Mouse (Mus musculus): ENCODE measurements around the gene Srgn. TPM values are rescaled to one million over a fixed set of nuclear protein-coding genes. Genes with fewer than 3 reads are reported as not detected.

The Srgn gene
- polyA plus RNA-seq, 1 experiment from 2014 or later, result 4.3 TPM

DNA sequence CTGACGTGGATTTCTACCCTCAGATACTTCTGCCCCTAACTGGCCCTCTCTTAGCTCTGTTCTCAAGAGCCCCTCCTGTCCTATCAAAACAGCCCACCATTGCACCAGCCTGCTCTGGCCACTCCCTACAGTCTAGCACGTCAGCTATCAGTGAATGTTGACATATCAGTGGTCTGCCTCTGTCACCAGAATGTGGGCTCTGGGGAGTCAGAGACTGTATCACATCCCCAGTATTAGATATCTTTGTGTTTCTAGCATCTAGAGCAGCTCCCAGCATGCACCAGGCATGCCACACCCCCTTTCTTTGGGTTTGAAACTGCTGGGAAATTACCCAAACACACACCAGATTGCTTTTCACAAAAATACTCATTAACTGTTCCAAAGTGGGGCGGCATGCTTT, 13.5 kb upstream of the Srgn start:
- no peaks in the 10 kb centered on the region for H3K27me3 ChIP-seq (ENCODE audit: control insufficient read depth, insufficient read depth, low read length)
- no peak for DNase-seq (ENCODE audit: low spot score)
- H3K9ac ChIP-seq (ENCODE audit: low read length), result no peak overlapping the region
- H3K36me3 ChIP-seq (ENCODE audit: control insufficient read depth, insufficient read depth, low read length), result no peaks in the 10 kb centered on the region
- H3K9me3 ChIP-seq (ENCODE audit: control insufficient read depth, low read length), result no peaks in the 10 kb centered on the region
- no peak overlapping the region for H3K4me2 ChIP-seq (ENCODE audit: low read depth, severe bottlenecking)
- H3K4me1 ChIP-seq (ENCODE audit: control insufficient read depth, insufficient read depth, low read length), result no peaks in the 10 kb centered on the region
- no peak overlapping the region for H3K4me3 ChIP-seq (ENCODE audit: low read depth, low read length)
- no peak overlapping the region for H3K27ac ChIP-seq (replicated peaks; ENCODE audit: low read depth, low read length)
- 78% methylated on average over 3 of the region's 3 CpGs for WGBS
- no peak for ATAC-seq (ENCODE audit: insufficient number of reproducible peaks, low FRiP score, low TSS enrichment, low read depth)

DNA sequence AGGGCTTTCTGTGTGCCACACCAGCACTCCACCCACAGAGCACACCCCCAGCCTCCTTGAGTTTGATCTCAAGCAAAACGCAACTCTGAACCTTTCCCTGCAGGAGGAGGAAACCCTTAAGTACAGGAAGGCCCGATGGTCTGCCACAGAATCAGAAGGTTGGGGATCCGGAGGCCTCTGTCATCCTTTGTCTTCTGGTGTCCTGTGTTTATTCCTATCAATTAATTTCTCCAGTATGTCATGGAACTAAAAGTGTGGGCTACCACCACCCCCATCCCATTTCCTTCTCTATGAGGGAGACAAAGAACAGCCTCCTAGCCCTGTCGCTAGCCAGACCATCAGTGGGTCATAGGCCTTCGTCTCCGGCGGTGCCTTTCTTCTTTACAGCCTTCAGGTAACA, 7.3 kb upstream of the Srgn start:
- Histone ChIP-seq H3K4me2 (ENCODE audit: low read depth, severe bottlenecking) (no peak overlapping the region), H3K27me3 (ENCODE audit: control insufficient read depth, insufficient read depth, low read length) (no peaks in the 10 kb centered on the region), H3K9me3 (ENCODE audit: control insufficient read depth, low read length) (no peaks in the 10 kb centered on the region), H3K9ac (ENCODE audit: low read length) (no peak overlapping the region), H3K4me1 (ENCODE audit: control insufficient read depth, insufficient read depth, low read length) (no peaks in the 10 kb centered on the region), H3K4me3 (ENCODE audit: low read depth, low read length) (no peak overlapping the region), H3K36me3 (ENCODE audit: control insufficient read depth, insufficient read depth, low read length) (no peaks in the 10 kb centered on the region), H3K27ac (replicated peaks; ENCODE audit: low read depth, low read length) (no peak overlapping the region)
- no peak for ATAC-seq (ENCODE audit: insufficient number of reproducible peaks, low FRiP score, low TSS enrichment, low read depth)
- 89% methylated on average over 7 of the region's 7 CpGs for WGBS
- no peak for DNase-seq (ENCODE audit: low spot score)

DNA sequence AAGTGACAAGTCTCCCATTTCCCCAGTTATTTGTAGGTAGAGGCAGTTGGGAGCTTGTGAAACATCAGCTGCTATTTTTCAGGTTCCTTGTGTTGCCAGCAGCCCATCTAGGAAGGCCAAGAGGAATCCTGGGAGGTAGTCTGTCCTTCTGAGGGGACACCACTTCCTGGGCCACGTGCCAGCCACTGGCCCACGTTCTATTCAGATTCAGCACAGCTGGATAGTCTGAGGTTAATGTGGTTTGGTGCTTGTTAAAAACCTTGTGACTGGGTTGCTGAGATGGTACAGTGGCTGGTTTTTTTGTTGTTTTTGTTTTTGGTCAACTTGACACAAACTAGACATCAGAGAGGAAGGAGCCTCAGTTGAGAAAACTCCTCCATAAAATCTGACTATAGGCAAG, 5.6 kb upstream of the Srgn start:
- no peak overlapping the region for H3K9ac ChIP-seq (ENCODE audit: low read length)
- 57% methylated on average over 2 of the region's 2 CpGs for whole genome bisulfite sequencing
- H3K4me3 ChIP-seq (ENCODE audit: low read depth, low read length), result no peak overlapping the region
- DNase-seq (ENCODE audit: low spot score), result no peak
- H3K27me3 ChIP-seq (ENCODE audit: control insufficient read depth, insufficient read depth, low read length), result no peaks in the 10 kb centered on the region
- H3K36me3 ChIP-seq (ENCODE audit: control insufficient read depth, insufficient read depth, low read length), result no peaks in the 10 kb centered on the region
- H3K4me1 ChIP-seq (ENCODE audit: control insufficient read depth, insufficient read depth, low read length), result no peaks in the 10 kb centered on the region
- ATAC-seq (ENCODE audit: insufficient number of reproducible peaks, low FRiP score, low TSS enrichment, low read depth), result no peak
- no peaks in the 10 kb centered on the region for H3K9me3 ChIP-seq (ENCODE audit: control insufficient read depth, low read length)
- H3K27ac ChIP-seq (replicated peaks; ENCODE audit: low read depth, low read length), result no peak overlapping the region
- H3K4me2 ChIP-seq (ENCODE audit: low read depth, severe bottlenecking), result no peak overlapping the region

DNA sequence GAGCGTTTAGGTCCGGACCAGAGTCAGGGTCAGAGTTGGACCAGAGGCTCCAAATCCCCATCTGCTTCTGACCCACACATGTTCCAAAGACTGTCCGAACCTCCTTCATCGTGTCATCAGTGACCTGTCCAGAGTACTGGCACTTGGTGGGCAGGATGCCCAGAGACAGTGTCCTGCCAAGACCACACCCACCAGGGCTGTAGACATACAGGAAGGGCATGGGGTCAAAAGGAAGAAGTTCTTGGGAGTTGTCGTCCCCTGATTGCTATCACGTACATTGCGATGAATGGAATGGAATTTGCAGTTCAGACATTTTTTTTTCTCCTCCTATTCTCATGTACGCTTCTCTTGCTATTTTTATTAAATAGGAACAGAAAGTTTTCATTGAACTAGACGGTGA, 2.9 kb upstream of the Srgn start:
- ATAC-seq (ENCODE audit: insufficient number of reproducible peaks, low FRiP score, low TSS enrichment, low read depth) (no peak), DNase-seq (ENCODE audit: low spot score) (no peak)
- 90% methylated on average over 9 of the region's 9 CpGs for WGBS

DNA sequence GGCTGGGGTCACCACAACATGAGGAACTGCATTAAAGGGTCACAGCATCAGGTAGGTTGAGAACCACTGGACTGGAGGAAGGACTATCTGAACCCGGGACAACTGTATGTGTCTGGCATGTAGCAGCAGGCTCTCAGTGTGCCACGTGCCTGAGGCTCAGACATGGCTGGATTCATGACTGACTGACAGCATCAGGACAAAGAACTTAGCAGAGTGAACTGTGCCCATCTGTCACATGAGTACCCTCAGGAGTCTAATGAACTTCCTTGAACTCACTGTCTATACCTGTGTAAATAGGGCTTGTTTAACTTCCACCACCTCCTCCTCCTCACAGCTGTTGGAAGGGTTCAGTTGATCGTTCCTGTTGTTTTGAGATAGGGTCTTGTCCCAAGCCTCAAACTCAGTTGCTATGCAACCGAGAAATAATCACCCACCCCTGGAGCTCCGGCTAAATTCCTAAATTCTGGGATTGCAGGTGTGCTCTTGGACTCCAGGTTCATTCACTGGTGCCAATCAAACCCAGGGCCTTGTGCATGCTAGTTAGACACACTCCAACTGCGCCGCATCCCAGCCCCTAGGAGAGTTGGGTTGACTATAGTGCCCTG, 4.8 kb downstream of the Srgn start:
- Histone ChIP-seq H3K4me3 (ENCODE audit: low read depth, low read length) (no peak overlapping the region), H3K9ac (ENCODE audit: low read length) (no peak overlapping the region), H3K36me3 (ENCODE audit: control insufficient read depth, insufficient read depth, low read length) (no peaks in the 10 kb centered on the region), H3K27me3 (ENCODE audit: control insufficient read depth, insufficient read depth, low read length) (no peaks in the 10 kb centered on the region), H3K4me1 (ENCODE audit: control insufficient read depth, insufficient read depth, low read length) (no peaks in the 10 kb centered on the region), H3K27ac (replicated peaks; ENCODE audit: low read depth, low read length) (no peak overlapping the region), H3K4me2 (ENCODE audit: low read depth, severe bottlenecking) (no peak overlapping the region), H3K9me3 (ENCODE audit: control insufficient read depth, low read length) (no peaks in the 10 kb centered on the region)
- 82% methylated on average over 7 of the region's 7 CpGs for WGBS
- DNase-seq (ENCODE audit: low spot score) (no peak), ATAC-seq (ENCODE audit: insufficient number of reproducible peaks, low FRiP score, low TSS enrichment, low read depth) (no peak)

More for the DNA sequence above, 2.9 kb upstream of the Srgn start:
- Histone ChIP-seq H3K9me3 (ENCODE audit: control insufficient read depth, low read length) (no peaks in the 10 kb centered on the region), H3K27ac (replicated peaks; ENCODE audit: low read depth, low read length) (no peak overlapping the region), H3K4me1 (ENCODE audit: control insufficient read depth, insufficient read depth, low read length) (no peaks in the 10 kb centered on the region), H3K4me2 (ENCODE audit: low read depth, severe bottlenecking) (no peak overlapping the region), H3K27me3 (ENCODE audit: control insufficient read depth, insufficient read depth, low read length) (no peaks in the 10 kb centered on the region), H3K9ac (ENCODE audit: low read length) (no peak overlapping the region), H3K36me3 (ENCODE audit: control insufficient read depth, insufficient read depth, low read length) (no peaks in the 10 kb centered on the region), H3K4me3 (ENCODE audit: low read depth, low read length) (no peak overlapping the region)

DNA sequence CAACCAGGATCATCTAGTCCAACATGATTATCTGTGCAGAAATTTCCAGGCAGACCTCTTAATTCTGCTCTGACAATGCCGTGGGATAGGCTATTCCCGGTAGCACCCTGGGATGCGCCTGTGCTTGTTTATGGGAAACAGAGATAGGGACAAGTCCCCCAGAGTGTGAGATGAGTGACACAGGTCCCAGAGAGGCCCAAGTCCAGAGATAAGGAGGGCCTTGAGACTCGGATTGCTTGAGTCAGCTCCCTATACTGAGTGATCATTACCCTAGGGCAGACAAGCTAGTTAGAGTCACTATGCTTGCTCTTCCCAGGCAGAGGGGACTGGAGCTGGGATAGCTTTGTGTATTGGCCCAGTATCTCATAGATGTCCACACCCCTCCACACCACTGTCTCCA, 5.5 kb downstream of the Srgn start:
- Histone ChIP-seq H3K9me3 (ENCODE audit: control insufficient read depth, low read length) (no peaks in the 10 kb centered on the region), H3K4me2 (ENCODE audit: low read depth, severe bottlenecking) (no peak overlapping the region), H3K27me3 (ENCODE audit: control insufficient read depth, insufficient read depth, low read length) (no peaks in the 10 kb centered on the region), H3K36me3 (ENCODE audit: control insufficient read depth, insufficient read depth, low read length) (no peaks in the 10 kb centered on the region), H3K4me1 (ENCODE audit: control insufficient read depth, insufficient read depth, low read length) (no peaks in the 10 kb centered on the region), H3K27ac (replicated peaks; ENCODE audit: low read depth, low read length) (no peak overlapping the region), H3K4me3 (ENCODE audit: low read depth, low read length) (no peak overlapping the region), H3K9ac (ENCODE audit: low read length) (no peak overlapping the region)
- WGBS, result 74% methylated on average over 4 of the region's 4 CpGs
- ATAC-seq (ENCODE audit: insufficient number of reproducible peaks, low FRiP score, low TSS enrichment, low read depth) (no peak), DNase-seq (ENCODE audit: low spot score) (no peak)

DNA sequence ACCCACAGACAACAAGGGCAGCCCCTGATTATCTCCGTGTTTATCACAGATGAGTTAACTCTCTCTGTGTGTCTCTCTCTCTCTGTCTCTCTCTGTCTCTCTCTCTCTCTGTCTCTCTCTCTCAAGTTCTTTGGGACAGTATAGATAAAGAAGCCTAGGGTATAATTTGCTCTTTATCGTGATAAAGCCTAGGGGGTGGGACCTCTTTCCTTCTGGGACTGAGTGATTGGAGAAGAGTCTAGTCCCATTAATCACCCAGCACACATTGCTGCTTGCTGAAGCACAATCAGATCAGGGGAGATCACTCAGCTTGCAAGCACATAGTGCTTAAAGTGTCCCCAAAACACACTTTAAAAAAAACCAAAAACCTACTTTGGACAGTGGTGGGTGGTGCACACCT, 6.3 kb downstream of the Srgn start:
- Histone ChIP-seq H3K4me1 (ENCODE audit: control insufficient read depth, insufficient read depth, low read length) (no peaks in the 10 kb centered on the region), H3K4me2 (ENCODE audit: low read depth, severe bottlenecking) (no peak overlapping the region), H3K27me3 (ENCODE audit: control insufficient read depth, insufficient read depth, low read length) (no peaks in the 10 kb centered on the region), H3K27ac (replicated peaks; ENCODE audit: low read depth, low read length) (no peak overlapping the region), H3K36me3 (ENCODE audit: control insufficient read depth, insufficient read depth, low read length) (no peaks in the 10 kb centered on the region), H3K9ac (ENCODE audit: low read length) (no peak overlapping the region), H3K4me3 (ENCODE audit: low read depth, low read length) (no peak overlapping the region), H3K9me3 (ENCODE audit: control insufficient read depth, low read length) (no peaks in the 10 kb centered on the region)
- WGBS, result 67% methylated on average over 2 of the region's 2 CpGs
- no peak for ATAC-seq (ENCODE audit: insufficient number of reproducible peaks, low FRiP score, low TSS enrichment, low read depth)
- DNase-seq (ENCODE audit: low spot score), result no peak

DNA sequence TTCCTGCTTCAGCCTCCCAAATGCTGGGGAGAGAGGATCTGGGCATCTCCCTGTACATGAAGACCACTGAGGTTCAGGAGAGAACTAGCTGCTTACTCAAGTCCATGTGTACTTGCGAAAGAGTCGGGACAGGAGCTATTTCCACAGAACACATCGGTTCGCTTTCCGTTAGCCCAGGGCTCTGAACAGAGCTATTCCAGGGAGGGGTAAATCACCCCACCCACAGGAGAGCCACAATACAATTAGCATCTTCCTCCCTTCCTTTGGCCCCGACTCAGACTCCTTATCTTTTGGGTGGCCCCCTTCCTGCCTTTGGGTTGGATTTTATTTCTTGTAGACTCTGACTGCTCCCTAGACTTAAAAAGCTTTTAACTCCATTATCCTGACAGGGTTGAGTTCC, 9.7 kb downstream of the Srgn start:
- Histone ChIP-seq H3K36me3 (ENCODE audit: control insufficient read depth, insufficient read depth, low read length) (no peaks in the 10 kb centered on the region), H3K27me3 (ENCODE audit: control insufficient read depth, insufficient read depth, low read length) (no peaks in the 10 kb centered on the region), H3K9ac (ENCODE audit: low read length) (no peak overlapping the region), H3K4me1 (ENCODE audit: control insufficient read depth, insufficient read depth, low read length) (no peaks in the 10 kb centered on the region), H3K4me3 (ENCODE audit: low read depth, low read length) (no peak overlapping the region), H3K27ac (replicated peaks; ENCODE audit: low read depth, low read length) (no peak overlapping the region), H3K4me2 (ENCODE audit: low read depth, severe bottlenecking) (no peak overlapping the region), H3K9me3 (ENCODE audit: control insufficient read depth, low read length) (no peaks in the 10 kb centered on the region)
- no peak for DNase-seq (ENCODE audit: low spot score)
- 83% methylated on average over 6 of the region's 6 CpGs for WGBS
- ATAC-seq (ENCODE audit: insufficient number of reproducible peaks, low FRiP score, low TSS enrichment, low read depth), result no peak

DNA sequence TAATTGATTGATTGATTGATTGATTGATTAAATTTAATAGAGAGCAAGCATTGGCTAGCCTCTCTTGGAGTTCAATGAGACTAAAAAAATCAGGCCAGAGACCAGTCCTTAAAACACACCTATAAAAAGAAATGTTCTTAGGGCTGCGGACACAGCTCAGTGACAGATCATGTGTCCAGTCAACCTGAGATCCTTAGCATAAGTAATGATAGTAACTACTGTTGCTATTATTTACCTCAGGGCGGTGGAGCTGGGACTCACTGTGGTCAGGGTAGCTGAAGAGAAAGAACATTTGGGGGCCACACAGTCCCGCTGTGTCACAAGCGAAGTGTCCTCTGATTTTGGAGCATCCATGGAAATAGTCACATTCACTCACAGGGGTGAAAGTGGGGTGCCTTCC, 14.4 kb downstream of the Srgn start:
- Histone ChIP-seq H3K27ac (replicated peaks; ENCODE audit: low read depth, low read length) (no peak overlapping the region), H3K4me1 (ENCODE audit: control insufficient read depth, insufficient read depth, low read length) (no peaks in the 10 kb centered on the region), H3K27me3 (ENCODE audit: control insufficient read depth, insufficient read depth, low read length) (no peaks in the 10 kb centered on the region; the same call in 1 of the 2 replicates), H3K4me2 (ENCODE audit: low read depth, severe bottlenecking) (no peak overlapping the region), H3K36me3 (ENCODE audit: control insufficient read depth, insufficient read depth, low read length) (no peaks in the 10 kb centered on the region), H3K4me3 (ENCODE audit: low read depth, low read length) (no peak overlapping the region), H3K9ac (ENCODE audit: low read length) (no peak overlapping the region), H3K9me3 (ENCODE audit: control insufficient read depth, low read length) (no peaks in the 10 kb centered on the region)
- ATAC-seq (ENCODE audit: insufficient number of reproducible peaks, low FRiP score, low TSS enrichment, low read depth) (no peak), DNase-seq (ENCODE audit: low spot score) (no peak)
- 93% methylated on average over 4 of the region's 4 CpGs for WGBS
